8 mouse cellular contexts compared by ENCODE assay signal in genomic region chr10:70097911-70098569, GRCm38 (mm10). TPM values are rescaled to one million over a fixed set of nuclear protein-coding genes. Genes with fewer than 3 reads are reported as not detected.
A peak's percentile ranks its signal among the peaks of the same experiment; 100 is the strongest.
DNase-seq lines count a peak whose midpoint lies in the region; TF ChIP-seq lines count a peak whose summit lies in the region.

No protein-coding gene starts in this region.

- peak; percentile 63 to 69 for DNase-seq in cerebellum, adult 2 months
- DNase-seq in frontal cortex, adult 2 months (ENCODE audit: extremely low spot score in 1 of 2, low spot score in 1 of 2): peak; percentile 55 to 80
- peak; percentile 59 for DNase-seq in hindbrain, embryonic 10.5 days (ENCODE audit: low spot score)
- peak; percentile 48 to 49 for DNase-seq in layer of hippocampus, postnatal 25 days (ENCODE audit: extremely low spot score in 1 of 2, low spot score in 1 of 2)
- peak; percentile 84 for DNase-seq in lung, postnatal 10 days
- DNase-seq in retina, postnatal 1 day: peak; percentile 49
- peak; percentile 46 to 68 for DNase-seq in urinary bladder, adult 18-20 months (ENCODE audit: low spot score in 2 of 2)

- H3K4me3 ChIP-seq in ES-Bruce4 (ENCODE audit: low read depth, low read length): peak overlapping the region; percentile 87
- H3K4me3 ChIP-seq in cerebellum, adult 2 months (replicated peaks; ENCODE audit: insufficient read depth, low read depth, low read length): peak overlapping the region; percentile 72
- H3K4me3 ChIP-seq in hindbrain, embryonic 10.5 days: peak overlapping the region; percentile 90

- H3K27me3 ChIP-seq in ES-Bruce4 (ENCODE audit: control insufficient read depth, insufficient read depth, low read length, poor library complexity, severe bottlenecking): no peaks in the 10 kb centered on the region
- H3K27me3 ChIP-seq in cerebellum, adult 2 months (ENCODE audit: control insufficient read depth, insufficient read depth, low read length): no peaks in the 10 kb centered on the region
- H3K27me3 ChIP-seq in hindbrain, embryonic 10.5 days (ENCODE audit: insufficient read depth, poor library complexity, severe bottlenecking): no peaks in the 10 kb centered on the region

- no peak for TF ChIP-seq EP300 in ES-Bruce4 (IDR thresholded peaks at IDR 0.05; ENCODE audit: insufficient read depth, low read depth, low read length)

- H3K9ac ChIP-seq in ES-Bruce4 (ENCODE audit: low read depth, poor library complexity, severe bottlenecking): peak overlapping the region; percentile 98

- H3K36me3 ChIP-seq in ES-Bruce4 (ENCODE audit: control insufficient read depth, insufficient read depth, low read length, poor library complexity, severe bottlenecking): no peaks in the 10 kb centered on the region
- peaks cover 26% of the 10 kb centered on the region for H3K36me3 ChIP-seq in hindbrain, embryonic 10.5 days

- H3K27ac ChIP-seq in ES-Bruce4 (ENCODE audit: insufficient read depth, low read length): no peak overlapping the region
- no peak overlapping the region for H3K27ac ChIP-seq in cerebellum, adult 2 months (ENCODE audit: insufficient read depth, low read length)
- peak overlapping the region; percentile 96 for H3K27ac ChIP-seq in hindbrain, embryonic 10.5 days

- 1% methylated on average over 29 of the region's 29 CpGs for WGBS in cerebellum, adult 2 months
- WGBS in hindbrain, embryonic 10.5 days: under 1% methylated on average over 29 of the region's 29 CpGs

- TF ChIP-seq CTCF in ES-Bruce4 (IDR thresholded peaks at IDR 0.05; ENCODE audit: low read depth, low read length): no peak
- TF ChIP-seq CTCF in cerebellum, adult 2 months (IDR thresholded peaks at IDR 0.05; ENCODE audit: borderline replicate concordance, insufficient read depth, low read depth, low read length): no peak

- 0 out of 2 replicates have a peak, but pooled peaks cover 5% of the 10 kb centered on the region for H3K9me3 ChIP-seq in ES-Bruce4 (replicated peaks; ENCODE audit: control insufficient read depth, insufficient read depth, low read length, poor library complexity, severe bottlenecking)
- peaks cover 9% of the 10 kb centered on the region for H3K9me3 ChIP-seq in hindbrain, embryonic 10.5 days

- peaks cover 4% of the 10 kb centered on the region for H3K4me1 ChIP-seq in ES-Bruce4 (ENCODE audit: control insufficient read depth, insufficient read depth, low read length)
- peaks cover 6% of the 10 kb centered on the region; the same call in 1 of the 2 replicates for H3K4me1 ChIP-seq in cerebellum, adult 2 months (ENCODE audit: control insufficient read depth, insufficient read depth, low read length)
- H3K4me1 ChIP-seq in hindbrain, embryonic 10.5 days (replicated peaks): peaks cover 52% of the 10 kb centered on the region

- no peak for TF ChIP-seq POLR2A in ES-Bruce4 (IDR thresholded peaks at IDR 0.05; ENCODE audit: insufficient read depth, low read length)
- no peak for TF ChIP-seq POLR2A in cerebellum, adult 2 months (IDR thresholded peaks at IDR 0.05; ENCODE audit: borderline replicate concordance, insufficient read depth, low read length)

RNA-seq across cellular contexts. Expression of gene Ccdc6, which starts 1.1 kb away (rescaled TPM):
- 57.6 and 61.8 TPM in 2 replicates for polyA plus RNA-seq in ES-Bruce4 (2011; ENCODE audit: insufficient read depth, insufficient read length, low read depth, missing spikeins)
- 28.0 and 31.7 TPM in 2 replicates for polyA plus RNA-seq in cerebellum, adult 2 months (2012; rRNA removed)
- 22.6 and 23.7 TPM in 2 replicates for polyA plus RNA-seq in frontal cortex, adult 2 months (2012; rRNA removed)
- polyA plus RNA-seq in hindbrain, embryonic 10.5 days (2016; fragmentation: Nextera tagmentation; extraction: Ambion mirVana): 14.2 and 18.2 TPM in 2 replicates
- total RNA-seq in layer of hippocampus, postnatal 25 days (2021): 10 to 100 TPM; 56.9 to 62.9 TPM
